ENCODE assay signal across 28 mouse cellular contexts in the genomic region with DNA sequence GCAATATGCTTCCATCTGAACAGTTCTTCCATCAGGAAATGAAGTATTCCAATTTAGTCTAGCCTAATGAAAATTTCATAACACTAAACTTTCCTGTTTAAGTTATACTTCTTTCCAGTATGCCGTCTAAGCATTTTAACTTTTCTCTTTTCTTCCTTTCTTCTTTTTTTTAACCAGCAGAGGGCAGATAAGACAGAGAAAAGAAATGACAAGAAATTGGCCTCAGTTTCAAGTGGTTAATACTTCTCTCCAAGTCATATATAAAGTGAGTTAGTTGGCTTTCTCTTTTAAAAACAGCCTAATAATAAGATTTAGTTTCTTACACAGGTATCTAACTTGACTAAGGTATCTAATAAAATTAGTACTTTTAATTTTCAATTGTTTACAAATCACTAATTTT. TPM values are rescaled to one million over a fixed set of nuclear protein-coding genes. Genes with fewer than 3 reads are reported as not detected.
A peak's percentile ranks its signal among the peaks of the same experiment; 100 is the strongest.
DNase-seq lines count a peak whose midpoint lies in the region; ATAC-seq and TF ChIP-seq lines count a peak whose summit lies in the region.
"Had no signal": no experiment of that assay in that cellular context is flagged by ENCODE, and none has a peak within 500 bp of the region (broad histone marks: within the 10 kb centered on the region; RNA-seq: fewer than 3 reads in every experiment).

No protein-coding gene starts in this region.

- DNase-seq in gastrocnemius, adult 2 months = no peak
- no peak for DNase-seq in gastrocnemius, adult 18-20 months (ENCODE audit: low spot score)
- peak; percentile 59 for DNase-seq in lung, embryonic 14.5 days
- no peak for DNase-seq in lung, postnatal 14 days
- peak; percentile 41 for DNase-seq in Muller cell, postnatal 12 days (ENCODE audit: inconsistent ontology term)
- DNase-seq in large intestine, adult 2 months (ENCODE audit: low read depth, low spot score) = peak; percentile 2
- DNase-seq in left cerebral cortex, adult 18-20 months (ENCODE audit: low spot score in 2 of 2) = no peak
- DNase-seq: adrenal gland, adult 2 months; cerebellum, adult 18-20 months; cerebellum, postnatal 36 days; heart, postnatal 10 days; kidney, adult 18-20 months; kidney, postnatal 14 days; left cerebral cortex, postnatal 4 days; right cerebral cortex, postnatal 14 days; thymus, postnatal 14 days had no signal

- no peak overlapping the region for H3K9ac ChIP-seq in lung, embryonic 14.5 days
- H3K9ac ChIP-seq: hindbrain, embryonic 15.5 days; liver, embryonic 12.5 days; lung, embryonic 15.5 days had no signal

- WGBS in lung, embryonic 14.5 days = 24% methylated on average over 1 of the region's 1 CpGs
- WGBS in large intestine, adult 2 months = 15% methylated on average over 1 of the region's 1 CpGs

- no peaks in the 10 kb centered on the region for H3K27me3 ChIP-seq in lung, embryonic 14.5 days (ENCODE audit: insufficient read depth, low read length)
- H3K27me3 ChIP-seq: hindbrain, embryonic 15.5 days; liver, embryonic 12.5 days; lung, embryonic 15.5 days had no signal

- no peaks in the 10 kb centered on the region for H3K36me3 ChIP-seq in lung, embryonic 14.5 days (ENCODE audit: insufficient read depth)
- H3K36me3 ChIP-seq: heart, embryonic 10.5 days; hindbrain, embryonic 15.5 days; liver, embryonic 12.5 days; lung, embryonic 15.5 days had no signal

- no peaks in the 10 kb centered on the region for H3K4me1 ChIP-seq in lung, embryonic 14.5 days (ENCODE audit: insufficient read depth)
- H3K4me1 ChIP-seq: heart, embryonic 10.5 days; hindbrain, embryonic 15.5 days; liver, embryonic 12.5 days; lung, embryonic 15.5 days had no signal

- no peak for ATAC-seq in lung, embryonic 14.5 days (ENCODE audit: insufficient read depth)
- ATAC-seq: liver, embryonic 12.5 days had no signal

- H3K9me3 ChIP-seq in lung, embryonic 14.5 days (ENCODE audit: low read depth, low read length) = no peaks in the 10 kb centered on the region
- H3K9me3 ChIP-seq: heart, embryonic 10.5 days; hindbrain, embryonic 15.5 days; liver, embryonic 12.5 days; lung, embryonic 15.5 days had no signal

- no peak overlapping the region for H3K4me3 ChIP-seq in gastrocnemius, adult 2 months
- no peak overlapping the region for H3K4me3 ChIP-seq in lung, embryonic 14.5 days (ENCODE audit: low read depth, low read length)
- H3K4me3 ChIP-seq: heart, embryonic 10.5 days; hindbrain, embryonic 15.5 days; liver, embryonic 12.5 days; lung, embryonic 15.5 days had no signal

- peak; percentile 4; the same call in 1 of the 2 replicates for TF ChIP-seq CTCF in gastrocnemius, adult 2 months (IDR thresholded peaks at IDR 0.05)
- TF ChIP-seq CTCF in lung, embryonic 14.5 days (IDR thresholded peaks at IDR 0.05; ENCODE audit: low read depth) = peak; percentile 42

- H3K4me2 ChIP-seq in lung, embryonic 14.5 days = no peak overlapping the region
- H3K4me2 ChIP-seq: hindbrain, embryonic 15.5 days; liver, embryonic 12.5 days; lung, embryonic 15.5 days had no signal

- intact Hi-C loops in gastrocnemius, adult 2 months (cut with DNase I) = no loop called here

- H3K27ac ChIP-seq in gastrocnemius, adult 2 months = no peak overlapping the region
- H3K27ac ChIP-seq in lung, embryonic 14.5 days (ENCODE audit: low read depth) = no peak overlapping the region
- H3K27ac ChIP-seq: heart, embryonic 10.5 days; hindbrain, embryonic 15.5 days; liver, embryonic 12.5 days; lung, embryonic 15.5 days had no signal

RNA-seq across cellular contexts. Expression of gene Asz1, which starts 26.4 kb away (rescaled TPM):
- total RNA-seq in gastrocnemius, adult 2 months (2021) = not detected
- not detected for total RNA-seq in gastrocnemius, adult 18-20 months (2021)
- polyA plus RNA-seq in lung, embryonic 14.5 days (2014; fragmentation: Nextera tagmentation; extraction: Ambion mirVana) = 9.0 and 9.2 TPM in 2 replicates
- not detected in 2 replicates for polyA plus RNA-seq in large intestine, adult 2 months (2012; rRNA removed)
- total RNA-seq in left cerebral cortex, adult 18-20 months (2021) = not detected
- total RNA-seq: adrenal gland, adult 2 months; gastrocnemius, postnatal 4 days; heart, postnatal 10 days; layer of hippocampus, postnatal 10 days; left cerebral cortex, postnatal 4 days; megakaryocyte, adult 5-6 weeks had no signal
- polyA plus RNA-seq: adrenal gland, adult 2 months; C2C12; forebrain, embryonic 11.5 days; hindbrain, embryonic 15.5 days; liver, embryonic 12.5 days; neural tube, embryonic 11.5 days; spleen, adult 2 months; stomach, embryonic 16.5 days had no signal

RNA-seq across cellular contexts. Expression of gene Cftr, which starts 35.2 kb away (rescaled TPM):
- total RNA-seq in gastrocnemius, adult 2 months (2021) = not detected
- total RNA-seq in gastrocnemius, adult 18-20 months (2021) = not detected
- polyA plus RNA-seq in lung, embryonic 14.5 days (2014; fragmentation: Nextera tagmentation; extraction: Ambion mirVana) = 5.8 and 6.1 TPM in 2 replicates
- 7.3 and 11.9 TPM in 2 replicates for polyA plus RNA-seq in large intestine, adult 2 months (2012; rRNA removed)
- under 1 TPM; 0.65 to 0.73 TPM for total RNA-seq in left cerebral cortex, adult 18-20 months (2021)
- total RNA-seq: gastrocnemius, postnatal 4 days; megakaryocyte, adult 5-6 weeks had no signal
- polyA plus RNA-seq: adrenal gland, adult 2 months; C2C12; forebrain, embryonic 11.5 days had no signal

Comparison
In these comparisons a context has a peak if more than half of its experiments do, and no peak if none do; other contexts are left out.
1. DNase-seq: peak in lung, embryonic 14.5 days (single experiment), Muller cell, postnatal 12 days (single experiment) and large intestine, adult 2 months (single experiment); none in gastrocnemius, adult 2 months (single experiment), gastrocnemius, adult 18-20 months (single experiment), lung, postnatal 14 days (single experiment) and left cerebral cortex, adult 18-20 months (0 of 2).